Mouse (Mus musculus): Measurements from ENCODE around the gene Endod1.

The Endod1 gene

DNA sequence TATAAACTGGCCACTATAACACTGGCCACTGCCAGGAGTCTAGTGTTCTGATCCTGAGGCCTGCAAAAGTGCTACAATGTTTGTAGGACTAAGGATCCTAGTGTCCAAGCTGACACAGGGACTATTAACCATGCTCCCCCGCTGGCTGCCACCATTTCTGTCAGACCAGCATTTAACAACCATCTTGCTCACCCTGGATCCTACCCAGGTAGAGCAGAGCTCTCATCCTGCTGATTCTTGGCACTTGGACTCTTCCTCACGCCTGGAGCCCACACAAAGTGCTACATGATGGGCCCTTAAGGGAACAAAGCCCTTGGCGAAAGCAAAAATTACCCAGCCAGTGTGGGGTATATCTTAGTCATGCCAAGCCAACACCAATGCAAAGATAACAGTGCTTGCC, 44.4 kb downstream of the Endod1 start:
- CTCF ChIA-PET: no interaction called here

DNA sequence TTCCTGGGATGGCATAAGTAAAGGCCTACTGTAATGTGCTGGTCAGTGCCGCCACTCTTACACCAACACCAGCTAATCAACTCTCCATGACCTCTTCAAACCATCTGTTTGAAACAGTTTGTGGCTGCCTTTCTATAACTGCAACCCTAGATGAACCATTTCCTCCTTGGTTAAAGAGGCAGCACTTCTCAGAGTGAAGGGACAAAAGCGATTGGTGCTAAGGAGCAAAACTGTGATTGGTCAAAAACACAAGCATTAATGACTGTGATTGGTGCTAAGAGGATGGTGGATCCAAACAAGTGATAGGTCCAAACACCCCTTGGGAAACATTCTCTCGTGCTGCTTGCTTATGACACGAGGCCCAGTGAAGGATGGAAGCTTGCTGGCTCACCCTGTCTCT, 45.5 kb downstream of the Endod1 start:
- CTCF ChIA-PET: no interaction called here

DNA sequence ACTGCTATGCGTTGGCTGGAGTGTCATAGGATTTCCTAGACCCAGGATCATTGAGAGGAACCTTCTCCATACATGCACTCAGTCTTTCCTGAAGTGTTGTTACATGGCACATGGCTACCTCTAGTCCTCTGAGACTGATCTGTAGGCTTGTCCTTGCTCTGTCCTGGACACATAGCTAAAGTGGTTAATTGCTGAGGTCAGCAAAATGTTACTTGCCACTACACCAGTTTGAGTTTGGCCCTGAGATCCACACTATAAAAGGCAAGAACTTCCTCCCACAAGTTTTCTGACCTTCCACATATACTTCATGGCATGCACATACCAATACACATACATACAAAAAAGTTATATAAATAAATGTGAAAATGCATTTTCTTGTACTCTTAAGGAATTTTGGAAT, 64.7 kb downstream of the Endod1 start:
- CTCF ChIA-PET: no interaction called here

DNA sequence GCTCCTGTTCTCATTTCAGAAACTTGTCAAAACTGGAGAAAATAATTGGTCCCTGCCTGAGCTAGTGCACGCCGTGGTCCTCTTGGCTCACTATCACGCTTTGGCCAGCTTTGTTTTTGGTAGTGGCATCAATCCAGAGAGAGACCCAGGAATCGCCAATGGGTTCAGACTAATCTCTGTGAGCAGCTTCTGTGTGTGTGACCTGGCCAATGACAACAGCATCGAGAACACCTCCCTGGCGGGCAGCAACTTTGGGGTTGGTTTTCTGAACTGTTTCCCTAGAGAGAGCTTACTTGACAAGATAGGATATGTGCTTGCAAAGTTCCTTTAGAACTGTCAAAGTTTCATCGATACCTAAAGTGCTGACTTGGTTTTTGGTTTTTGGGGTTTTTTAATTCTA, 66.8 kb downstream of the Endod1 start:
- CTCF ChIA-PET: no interaction called here

DNA sequence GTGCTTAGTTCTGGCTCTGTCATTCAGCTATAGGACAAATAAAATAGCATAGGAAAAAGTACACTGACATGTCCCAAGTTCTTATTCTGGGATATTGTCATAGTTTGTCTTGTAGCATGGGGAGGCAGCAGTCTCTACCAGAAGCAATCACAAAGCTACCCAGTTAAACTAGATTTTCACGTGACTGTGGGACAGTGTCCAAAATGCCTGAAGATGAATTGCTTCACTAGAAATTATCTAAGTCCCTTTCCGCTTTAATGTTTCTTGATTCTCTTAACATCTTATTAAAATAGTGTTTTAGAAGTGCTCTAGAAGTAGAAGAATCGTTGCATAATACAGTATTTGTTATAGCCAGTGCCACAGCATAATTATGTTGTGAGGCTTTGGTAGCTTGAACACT, 67.3 kb downstream of the Endod1 start:
- CTCF ChIA-PET: interaction anchor here (0.5 to 0.6 kb wide), 2 partner anchors 14 to 449 kb away, joined by 3 to 4 read pairs; no protein-coding TSS in a partner anchor

DNA sequence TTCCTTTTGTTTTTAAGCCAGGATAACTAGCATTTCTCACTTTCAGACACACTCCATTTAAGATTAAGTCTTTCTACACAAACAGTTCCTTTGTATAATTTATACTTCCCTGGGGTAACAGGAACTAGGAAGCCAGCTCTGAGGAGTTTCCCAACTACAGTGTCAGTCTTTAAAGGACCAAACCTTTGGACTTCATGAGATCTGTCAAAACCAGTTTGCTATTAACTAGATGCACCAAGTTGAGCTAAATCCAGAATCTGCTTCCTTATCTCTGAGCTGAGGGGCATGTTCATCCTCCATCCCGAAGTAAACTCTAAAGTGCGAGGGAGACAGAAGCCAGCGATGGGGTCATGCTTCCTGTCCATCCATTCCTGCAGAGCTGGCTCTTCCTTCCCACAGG, 74.0 kb downstream of the Endod1 start:
- CTCF ChIA-PET: no interaction called here

DNA sequence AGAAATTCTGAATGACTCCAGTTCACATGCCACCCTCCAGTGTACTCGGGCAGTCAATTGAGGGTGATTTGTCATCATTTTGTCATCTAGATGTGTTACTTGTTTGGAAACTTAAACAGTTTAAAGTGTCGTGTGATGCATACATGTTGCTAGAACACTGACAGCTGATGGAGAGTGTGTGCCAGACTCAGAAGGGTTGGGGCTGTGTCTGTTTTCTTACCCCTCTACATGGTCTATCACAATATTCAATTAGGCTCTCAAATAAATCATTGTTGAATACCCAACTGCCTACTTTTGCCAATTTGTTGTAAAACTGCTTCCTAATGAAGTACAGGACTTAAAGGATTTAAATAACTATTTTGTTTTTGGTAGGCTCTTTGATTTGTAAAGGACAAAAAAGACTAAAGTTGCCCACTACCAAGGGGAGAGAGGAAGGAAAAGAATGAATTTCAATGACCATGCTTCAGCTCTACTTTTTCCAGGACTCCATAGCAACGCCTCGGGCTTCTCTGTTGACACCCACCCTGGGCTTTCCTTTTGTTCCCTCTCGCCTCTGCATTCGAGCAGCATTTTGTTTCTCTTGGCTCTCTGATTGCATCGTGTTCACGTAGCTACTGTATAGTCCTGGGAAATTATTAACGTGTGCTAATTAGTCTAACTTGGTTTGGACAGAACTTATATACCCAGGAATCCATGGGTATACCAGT, 76.9 kb downstream of the Endod1 start:
- CTCF ChIA-PET: no interaction called here

Measured in spleen, embryonic (tissue).